Mouse (Mus musculus) liver, embryonic 13.5 days (tissue): Measurements from ENCODE around the gene Chst15. TPM values are rescaled to one million over a fixed set of nuclear protein-coding genes. Genes with fewer than 3 reads are reported as not detected.

Source experiments
- ATAC-seq: fragments of 200-750 bp; cut with Nextera tagmentation; 2 replicates; pipeline ENCODE4 v1.8.0; 2017; ENCODE audit warnings: low read depth, mild to moderate bottlenecking, moderate number of reproducible peaks, moderate library complexity
- DNase-seq: peaks from one replicate; pipeline ENCODE4 v3.0.0; 2022
- H3K27ac ChIP-seq: fragments of 300-500 bp; sonication (generic); 2 replicates; pipeline ENCODE4 v1.5.1; 2015; ENCODE audit warnings: moderate library complexity, mild to moderate bottlenecking, inconsistent platforms
- H3K27me3 ChIP-seq: fragments of 300-500 bp; sonication (generic); 2 replicates; pipeline ENCODE4 v1.6.1; 2015; ENCODE audit warnings: mild to moderate bottlenecking, inconsistent platforms
- H3K36me3 ChIP-seq: fragments of 300-500 bp; sonication (generic); 2 replicates; pipeline ENCODE4 v1.6.1; 2015; ENCODE audit warnings: mild to moderate bottlenecking, inconsistent platforms
- H3K4me1 ChIP-seq: fragments of 300-500 bp; sonication (generic); replicated peaks from 2 replicates; pipeline ENCODE4 v1.6.1; 2015; ENCODE audit warnings: inconsistent platforms
- H3K4me2 ChIP-seq: fragments of 300-500 bp; sonication (generic); 2 replicates; pipeline ENCODE4 v1.6.1; 2015; ENCODE audit warnings: inconsistent platforms, mild to moderate bottlenecking, moderate library complexity
- H3K4me3 ChIP-seq: fragments of 300-500 bp; sonication (generic); replicated peaks from 2 replicates; pipeline ENCODE4 v1.5.1; 2015; ENCODE audit warnings: mild to moderate bottlenecking, inconsistent platforms
- H3K9ac ChIP-seq: fragments of 300-500 bp; sonication (generic); 2 replicates; pipeline ENCODE4 v1.6.1; 2015; ENCODE audit warnings: mild to moderate bottlenecking, inconsistent platforms
- H3K9me3 ChIP-seq: fragments of 300-500 bp; sonication (generic); replicated peaks from 2 replicates; pipeline ENCODE4 v1.6.1; 2016; ENCODE audit warnings: inconsistent platforms
- WGBS: fragments of 180-500 bp; shearing (Covaris S2); methylation state at CpG from one replicate; pipeline ENCODE4 v1.1.7; 2015; ENCODE audit not compliant: insufficient replicate concordance; 5-methylcytosine and 5-hydroxymethylcytosine counted together
- polyA plus RNA-seq: library from polyadenylated mRNA; unstranded; fragments of >200 nt; fragmentation: Nextera tagmentation; extraction: Ambion mirVana; gene quantifications from 2 replicates; pipeline ENCODE4 v1.2.1, GENCODE M21; 2015

The Chst15 gene
- polyA plus RNA-seq, 1 experiment from 2014 or later: 4.6 TPM

- H3K9me3 ChIP-seq: no peaks in the 10 kb centered on the region
- no peak overlapping the region for H3K4me3 ChIP-seq
- H3K4me2 ChIP-seq: no peak overlapping the region
- DNase-seq (no peak), ATAC-seq (no peak)
- H3K4me1 ChIP-seq: peaks cover 50% of the 10 kb centered on the region
- WGBS: 59% methylated on average over 5 of the region's 5 CpGs
- H3K36me3 ChIP-seq: no peaks in the 10 kb centered on the region
- no peak overlapping the region for H3K9ac ChIP-seq
- H3K27ac ChIP-seq: no peak overlapping the region
- H3K27me3 ChIP-seq: 0 out of 2 replicates have a peak, but pooled peaks cover 3% of the 10 kb centered on the region
These were observed 8.4 kb downstream of the Chst15 start for GRCm38 (mm10) chr7:132308537-132309191.

GRCm38 (mm10) chr7:132307722-132308271 lies 9.2 kb downstream of the Chst15 start:
- H3K9me3 ChIP-seq: no peaks in the 10 kb centered on the region
- no peaks in the 10 kb centered on the region for H3K36me3 ChIP-seq
- ATAC-seq (no peak), DNase-seq (no peak)
- no peaks in the 10 kb centered on the region for H3K27me3 ChIP-seq
- peaks cover 51% of the 10 kb centered on the region for H3K4me1 ChIP-seq
- no peak overlapping the region for H3K27ac ChIP-seq
- no peak overlapping the region for H3K4me2 ChIP-seq
- 52% methylated on average over 6 of the region's 6 CpGs for WGBS
- no peak overlapping the region for H3K9ac ChIP-seq
- H3K4me3 ChIP-seq: no peak overlapping the region

GRCm38 (mm10) chr7:132306671-132307412 lies 10.2 kb downstream of the Chst15 start:
- 84% methylated on average over 8 of the region's 8 CpGs for WGBS
- H3K36me3 ChIP-seq: no peaks in the 10 kb centered on the region
- ATAC-seq (no peak), DNase-seq (no peak)
- H3K4me1 ChIP-seq: peaks cover 46% of the 10 kb centered on the region
- H3K27ac ChIP-seq: no peak overlapping the region
- no peaks in the 10 kb centered on the region for H3K9me3 ChIP-seq
- H3K9ac ChIP-seq: no peak overlapping the region
- no peak overlapping the region for H3K4me2 ChIP-seq
- H3K27me3 ChIP-seq: no peaks in the 10 kb centered on the region
- H3K4me3 ChIP-seq: no peak overlapping the region

- Histone ChIP-seq H3K36me3 (no peaks in the 10 kb centered on the region), H3K27me3 (no peaks in the 10 kb centered on the region), H3K4me3 (no peak overlapping the region), H3K9me3 (no peaks in the 10 kb centered on the region), H3K9ac (no peak overlapping the region), H3K4me2 (no peak overlapping the region), H3K27ac (no peak overlapping the region), H3K4me1 (peaks cover 44% of the 10 kb centered on the region)
- DNase-seq: no peak
- 53% methylated on average over 5 of the region's 5 CpGs for WGBS
- ATAC-seq: no peak
These were observed 11.3 kb downstream of the Chst15 start for GRCm38 (mm10) chr7:132305492-132306375.

- Histone ChIP-seq H3K4me1 (peaks cover 51% of the 10 kb centered on the region), H3K36me3 (no peaks in the 10 kb centered on the region), H3K9me3 (no peaks in the 10 kb centered on the region), H3K27ac (no peak overlapping the region), H3K4me2 (no peak overlapping the region), H3K27me3 (no peaks in the 10 kb centered on the region), H3K9ac (no peak overlapping the region), H3K4me3 (no peak overlapping the region)
- ATAC-seq (0 out of 2 replicates have a peak, but pooled peaks have one; percentile 36), DNase-seq (no peak)
- 38% methylated on average over 8 of the region's 8 CpGs for WGBS
These were observed 12.5 kb downstream of the Chst15 start for GRCm38 (mm10) chr7:132304424-132305085.

GRCm38 (mm10) chr7:132303988-132304387 lies 13.0 kb downstream of the Chst15 start:
- no peaks in the 10 kb centered on the region for H3K9me3 ChIP-seq
- no peak overlapping the region for H3K4me3 ChIP-seq
- H3K36me3 ChIP-seq: no peaks in the 10 kb centered on the region
- ATAC-seq (no peak), DNase-seq (no peak)
- H3K9ac ChIP-seq: no peak overlapping the region
- peaks cover 47% of the 10 kb centered on the region for H3K4me1 ChIP-seq
- no peaks in the 10 kb centered on the region for H3K27me3 ChIP-seq
- H3K27ac ChIP-seq: no peak overlapping the region
- no peak overlapping the region for H3K4me2 ChIP-seq
- WGBS: 22% methylated on average over 7 of the region's 7 CpGs

- Histone ChIP-seq H3K9ac (no peak overlapping the region), H3K4me1 (peaks cover 37% of the 10 kb centered on the region), H3K9me3 (no peaks in the 10 kb centered on the region), H3K4me2 (no peak overlapping the region), H3K27me3 (no peaks in the 10 kb centered on the region), H3K36me3 (no peaks in the 10 kb centered on the region), H3K27ac (no peak overlapping the region), H3K4me3 (no peak overlapping the region)
- ATAC-seq (no peak), DNase-seq (no peak)
- WGBS: 68% methylated on average over 8 of the region's 8 CpGs
These were observed 14.4 kb downstream of the Chst15 start for GRCm38 (mm10) chr7:132302508-132303241.

GRCm38 (mm10) chr7:132299661-132300210 lies 17.3 kb downstream of the Chst15 start:
- no peak for DNase-seq
- Histone ChIP-seq H3K27ac (no peak overlapping the region), H3K9ac (no peak overlapping the region), H3K27me3 (no peaks in the 10 kb centered on the region), H3K4me3 (no peak overlapping the region), H3K4me1 (peaks cover 22% of the 10 kb centered on the region), H3K36me3 (no peaks in the 10 kb centered on the region), H3K9me3 (no peaks in the 10 kb centered on the region), H3K4me2 (no peak overlapping the region)
- no peak for ATAC-seq
- 54% methylated on average over 5 of the region's 5 CpGs for WGBS

GRCm38 (mm10) chr7:132298412-132298990 lies 18.5 kb downstream of the Chst15 start:
- H3K27ac ChIP-seq: no peak overlapping the region
- ATAC-seq: no peak
- no peak for DNase-seq
- H3K4me1 ChIP-seq: peaks cover 12% of the 10 kb centered on the region
- no peaks in the 10 kb centered on the region for H3K27me3 ChIP-seq
- H3K4me3 ChIP-seq: no peak overlapping the region
- no peak overlapping the region for H3K4me2 ChIP-seq
- 68% methylated on average over 7 of the region's 7 CpGs for WGBS
- no peaks in the 10 kb centered on the region for H3K9me3 ChIP-seq
- H3K36me3 ChIP-seq: no peaks in the 10 kb centered on the region
- no peak overlapping the region for H3K9ac ChIP-seq
